Mouse (Mus musculus) cerebellum, postnatal 4 days (tissue): ENCODE results near the gene Prom2.
A peak's percentile ranks its signal among the peaks of the same experiment; 100 is the strongest.

Experiments used
- DNase-seq, 2 experiments: peaks; one replicate each; pipeline ENCODE4 v3.0.0; 2022; ENCODE audit warnings: low spot score in 2 of 2, mixed read lengths in 1 of 2

Gene Prom2

GRCm38 (mm10) chr2:127484476-127485170 is 56.6 kb downstream of the Prom2 start:
- DNase-seq: peak in 1 of 2 experiments; percentile 76

- no peak for DNase-seq
These were observed 58.3 kb downstream of the Prom2 start for GRCm38 (mm10) chr2:127483001-127483400.

DNA sequence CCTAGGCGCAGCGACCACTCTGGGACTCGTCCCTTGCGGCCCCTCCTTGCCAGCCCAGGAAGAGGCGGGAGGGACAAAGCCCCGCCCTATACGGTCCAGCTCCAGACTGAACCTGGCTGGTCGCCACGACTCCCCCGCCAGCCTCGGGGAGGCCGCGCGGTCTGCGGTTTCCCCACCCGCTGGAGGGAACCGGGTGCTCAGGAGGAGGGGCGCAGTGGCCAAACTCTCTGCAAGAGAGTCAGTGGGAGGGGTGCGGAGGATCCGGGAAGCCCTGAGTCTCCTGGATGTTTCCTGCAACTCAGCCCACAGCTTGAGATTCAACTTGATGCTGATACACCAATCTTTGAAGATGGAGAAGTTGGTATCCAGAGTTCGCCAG is 58.7 kb downstream of the Prom2 start:
- peak in 1 of 2 experiments; percentile 23 for DNase-seq

DNA sequence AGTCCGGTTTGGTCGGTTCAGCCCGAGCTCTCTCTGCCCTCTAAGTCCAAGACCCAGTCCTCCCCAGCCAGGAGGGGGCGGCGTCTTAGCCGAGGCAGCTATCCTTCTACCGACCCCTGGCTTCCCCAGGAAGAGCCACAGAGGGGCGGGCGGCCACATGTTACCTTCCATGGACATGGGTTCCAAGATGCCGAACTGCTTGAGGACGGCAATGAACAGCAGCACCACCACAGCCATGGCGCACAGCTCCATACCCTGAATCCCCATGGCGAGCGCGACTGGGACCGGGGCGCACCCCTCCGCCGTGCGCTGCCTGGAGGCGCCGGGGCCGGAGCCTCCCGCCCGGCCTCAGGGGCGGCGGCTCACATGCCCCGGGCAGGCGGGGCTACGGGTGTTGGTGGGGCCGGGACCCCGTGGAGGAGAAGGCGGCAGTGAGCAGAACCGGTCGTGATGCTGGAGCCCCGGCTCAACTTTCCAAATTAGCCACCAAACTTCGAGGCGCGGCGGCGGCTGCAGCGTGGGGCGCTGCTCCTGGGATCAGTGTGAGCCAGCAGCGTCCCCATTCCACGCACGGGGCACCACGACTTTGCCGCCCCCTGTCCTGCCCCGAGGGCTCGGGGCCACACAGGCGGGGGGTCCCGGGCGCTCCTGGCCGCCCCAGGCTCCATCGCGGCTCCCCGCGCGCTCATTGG is 59.3 kb downstream of the Prom2 start:
- DNase-seq: no peak

DNA sequence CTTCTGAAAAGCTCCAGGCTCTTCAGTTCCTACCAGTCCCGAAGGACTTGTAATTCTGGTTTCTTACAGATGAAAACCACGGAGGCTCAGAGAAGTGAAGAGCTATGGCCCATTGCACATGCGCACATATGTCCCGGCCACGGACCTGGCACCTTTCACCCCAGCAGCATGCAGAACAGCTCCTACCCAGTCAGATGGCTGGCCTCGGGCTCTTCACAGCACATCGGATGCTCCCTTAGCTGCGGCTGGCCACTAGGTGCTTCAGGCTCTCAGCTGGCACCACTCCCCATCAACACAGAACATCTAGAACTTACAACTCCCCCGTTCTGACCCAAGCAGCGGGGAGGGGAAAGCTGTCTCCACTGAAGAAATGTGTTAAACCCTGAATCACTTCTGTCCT is 61.5 kb downstream of the Prom2 start:
- DNase-seq: no peak

DNA sequence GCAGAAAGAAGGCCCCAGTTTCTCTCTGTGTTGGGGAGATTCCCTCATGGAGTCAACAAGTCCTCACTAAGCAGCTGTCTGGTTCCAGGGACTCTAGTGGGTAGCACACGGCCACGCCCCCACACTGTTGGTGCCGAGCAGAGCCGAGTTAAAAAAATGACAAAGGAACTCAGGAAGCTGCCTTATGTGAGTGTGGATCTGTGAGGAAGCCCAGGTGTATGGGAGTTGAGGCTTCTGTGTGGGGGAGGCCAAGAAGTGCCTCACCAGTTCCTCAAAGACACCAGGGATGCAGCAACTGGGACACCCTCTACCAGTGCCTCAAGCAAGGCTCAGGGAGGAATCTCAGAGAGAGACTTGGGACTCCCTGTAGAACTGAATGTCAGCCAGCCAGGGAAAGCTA is 62.1 kb downstream of the Prom2 start:
- DNase-seq: no peak
